Mouse (Mus musculus): Measurements from ENCODE around the gene Nlgn1. TPM values are rescaled to one million over a fixed set of nuclear protein-coding genes. Genes with fewer than 3 reads are reported as not detected.

The Nlgn1 gene
- polyA plus RNA-seq, 1 experiment from 2014 or later, result 24.7 TPM

DNA sequence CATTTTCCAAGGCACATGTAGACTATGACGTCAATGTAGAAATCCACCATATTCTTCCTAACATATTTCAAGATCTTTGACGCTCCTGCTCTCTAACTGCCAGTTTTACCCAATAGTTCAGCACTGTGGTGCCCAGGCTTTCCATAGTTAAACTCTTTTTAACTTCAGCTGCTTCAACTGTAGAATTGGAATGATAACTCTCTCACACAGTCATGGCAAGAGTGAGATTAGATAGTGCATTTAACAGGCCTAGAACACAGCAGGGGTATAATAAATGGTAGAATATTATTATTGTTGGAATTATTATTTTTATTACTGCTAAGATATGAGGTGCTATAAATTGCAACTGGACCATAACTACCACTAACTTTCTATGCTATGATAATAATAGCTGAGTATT, 574.4 kb downstream of the Nlgn1 start:
- WGBS, result 90% methylated on average over 2 of the region's 2 CpGs
- Histone ChIP-seq H3K36me3 (no peaks in the 10 kb centered on the region), H3K9me3 (no peaks in the 10 kb centered on the region), H3K27me3 (no peaks in the 10 kb centered on the region), H3K4me1 (replicated peaks) (no peaks in the 10 kb centered on the region), H3K4me3 (no peak overlapping the region), H3K27ac (replicated peaks) (no peak overlapping the region), H3K9ac (no peak overlapping the region), H3K4me2 (no peak overlapping the region)
- no peak for ATAC-seq (ENCODE audit: low FRiP score, low read depth)

DNA sequence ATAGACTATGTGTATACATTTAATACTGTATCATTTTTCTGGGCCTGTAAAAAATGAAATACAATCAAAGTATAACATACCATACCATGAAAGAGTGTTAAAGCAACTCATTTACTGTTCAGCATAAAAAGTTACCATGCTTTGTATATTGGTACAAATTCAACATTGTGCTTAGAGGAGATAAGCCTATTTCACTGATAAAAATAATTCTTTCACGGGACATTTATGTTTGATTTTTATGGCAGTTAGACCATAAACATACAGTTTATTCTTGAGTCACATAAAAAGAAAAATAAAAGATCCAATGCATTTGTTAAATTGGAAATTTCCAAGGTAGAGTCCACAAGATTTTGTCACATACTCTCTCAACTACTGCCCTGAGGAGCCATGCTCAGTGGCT, 608.1 kb downstream of the Nlgn1 start:
- WGBS, result 94% methylated on average over 1 of the region's 1 CpGs
- ATAC-seq (ENCODE audit: low FRiP score, low read depth), result no peak

GRCm38 (mm10) chr3:25721464-25721863, 610.8 kb downstream of the Nlgn1 start:
- Histone ChIP-seq H3K4me3 (no peak overlapping the region), H3K4me2 (no peak overlapping the region), H3K4me1 (replicated peaks) (no peaks in the 10 kb centered on the region), H3K27me3 (no peaks in the 10 kb centered on the region), H3K9ac (no peak overlapping the region), H3K9me3 (no peaks in the 10 kb centered on the region), H3K27ac (replicated peaks) (no peak overlapping the region), H3K36me3 (no peaks in the 10 kb centered on the region)
- 75% methylated on average over 5 of the region's 5 CpGs for WGBS
- no peak for ATAC-seq (ENCODE audit: low FRiP score, low read depth)

More for the DNA sequence above, 608.1 kb downstream of the Nlgn1 start:
- no peaks in the 10 kb centered on the region for H3K27me3 ChIP-seq
- H3K4me2 ChIP-seq, result no peak overlapping the region
- H3K9me3 ChIP-seq, result no peaks in the 10 kb centered on the region
- H3K9ac ChIP-seq, result no peak overlapping the region
- no peaks in the 10 kb centered on the region for H3K36me3 ChIP-seq
- H3K4me3 ChIP-seq, result no peak overlapping the region
- no peak overlapping the region for H3K27ac ChIP-seq (replicated peaks)
- no peaks in the 10 kb centered on the region for H3K4me1 ChIP-seq (replicated peaks)

GRCm38 (mm10) chr3:25707380-25707779, 624.9 kb downstream of the Nlgn1 start:
- H3K4me3 ChIP-seq, result no peak overlapping the region
- H3K4me1 ChIP-seq (replicated peaks), result no peaks in the 10 kb centered on the region
- no peaks in the 10 kb centered on the region for H3K27me3 ChIP-seq
- no peak overlapping the region for H3K27ac ChIP-seq (replicated peaks)
- ATAC-seq (ENCODE audit: low FRiP score, low read depth), result no peak
- WGBS, result 82% methylated on average over 2 of the region's 2 CpGs
- no peak overlapping the region for H3K4me2 ChIP-seq
- H3K9me3 ChIP-seq, result no peaks in the 10 kb centered on the region
- no peak overlapping the region for H3K9ac ChIP-seq
- H3K36me3 ChIP-seq, result no peaks in the 10 kb centered on the region

GRCm38 (mm10) chr3:25697231-25697630, 635.0 kb downstream of the Nlgn1 start:
- Histone ChIP-seq H3K27ac (replicated peaks) (no peak overlapping the region), H3K36me3 (no peaks in the 10 kb centered on the region), H3K9ac (no peak overlapping the region), H3K4me1 (replicated peaks) (no peaks in the 10 kb centered on the region; the same call in 1 of the 2 replicates), H3K9me3 (no peaks in the 10 kb centered on the region), H3K27me3 (no peaks in the 10 kb centered on the region), H3K4me2 (no peak overlapping the region), H3K4me3 (no peak overlapping the region)
- ATAC-seq (ENCODE audit: low FRiP score, low read depth), result no peak
- 73% methylated on average over 1 of the region's 1 CpGs for WGBS

DNA sequence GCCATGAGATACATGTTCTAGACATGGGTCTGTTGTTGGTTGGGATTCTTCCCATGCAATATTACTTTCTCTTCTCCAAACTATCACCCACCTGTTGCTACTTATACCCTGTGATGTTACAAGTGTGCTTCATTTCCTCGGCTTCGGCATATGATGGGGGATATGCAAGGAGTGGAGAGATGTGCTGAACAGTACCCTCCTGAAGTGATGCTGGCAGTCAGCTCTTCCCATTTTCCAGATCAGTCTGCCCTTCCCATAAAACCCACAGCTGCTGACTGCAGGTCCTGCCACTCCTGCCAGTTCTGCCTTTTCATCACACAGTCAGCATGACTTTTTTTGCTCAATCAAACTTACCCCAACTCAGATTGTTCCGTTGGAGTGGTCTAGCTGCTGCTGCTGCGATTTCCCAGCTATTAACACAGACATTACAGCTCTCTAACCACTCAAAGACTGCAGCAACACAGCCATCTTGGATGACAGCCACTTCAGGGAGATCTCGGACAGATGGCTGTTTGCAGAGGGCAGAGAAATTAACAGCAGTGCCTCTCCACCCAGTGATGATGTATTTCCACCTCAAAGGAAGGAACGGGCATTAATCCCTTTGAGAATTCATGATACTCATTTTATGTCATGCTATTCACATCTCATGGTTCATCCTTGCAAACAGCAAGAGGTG, 643.3 kb downstream of the Nlgn1 start:
- H3K9ac ChIP-seq, result no peak overlapping the region
- no peak overlapping the region for H3K4me3 ChIP-seq
- WGBS, result 69% methylated on average over 6 of the region's 6 CpGs
- ATAC-seq (ENCODE audit: low FRiP score, low read depth), result peak; percentile 69; the same call in 1 of the 2 replicates
- no peaks in the 10 kb centered on the region for H3K9me3 ChIP-seq
- no peak overlapping the region for H3K27ac ChIP-seq (replicated peaks)
- no peak overlapping the region for H3K4me2 ChIP-seq
- no peaks in the 10 kb centered on the region for H3K4me1 ChIP-seq (replicated peaks)
- no peaks in the 10 kb centered on the region for H3K36me3 ChIP-seq
- no peaks in the 10 kb centered on the region for H3K27me3 ChIP-seq

- ATAC-seq (ENCODE audit: low FRiP score, low read depth), result no peak
- H3K4me2 ChIP-seq, result no peak overlapping the region
- no peaks in the 10 kb centered on the region for H3K4me1 ChIP-seq (replicated peaks)
- no peak overlapping the region for H3K9ac ChIP-seq
- H3K9me3 ChIP-seq, result no peaks in the 10 kb centered on the region
- WGBS, result 96% methylated on average over 2 of the region's 2 CpGs
- H3K27ac ChIP-seq (replicated peaks), result no peak overlapping the region
- no peak overlapping the region for H3K4me3 ChIP-seq
- H3K36me3 ChIP-seq, result no peaks in the 10 kb centered on the region
- no peaks in the 10 kb centered on the region for H3K27me3 ChIP-seq
These were observed 648.6 kb downstream of the Nlgn1 start for GRCm38 (mm10) chr3:25683696-25684095.

DNA sequence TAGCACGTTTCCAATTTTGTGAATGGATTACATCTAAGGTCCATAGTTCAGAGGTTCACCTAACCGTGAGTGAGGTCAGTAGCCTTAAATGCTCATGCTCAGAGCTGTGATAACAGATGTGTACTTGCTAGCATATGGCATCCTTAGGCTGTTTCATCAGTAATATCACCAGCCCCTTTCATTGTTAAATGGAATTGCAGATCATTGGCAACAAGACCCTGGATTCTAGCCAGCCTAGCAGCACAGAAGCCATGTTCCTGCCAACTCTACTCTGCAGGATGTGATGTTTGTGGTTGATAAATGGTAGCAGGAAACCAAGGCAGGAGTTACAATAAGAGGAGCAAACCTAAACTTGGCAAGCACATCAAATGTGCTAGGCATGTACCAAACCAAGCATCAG, 652.9 kb downstream of the Nlgn1 start:
- no peaks in the 10 kb centered on the region for H3K36me3 ChIP-seq
- H3K4me3 ChIP-seq, result no peak overlapping the region
- peak; percentile 51; the same call in 1 of the 2 replicates for ATAC-seq (ENCODE audit: low FRiP score, low read depth)
- 71% methylated on average over 2 of the region's 2 CpGs for WGBS
- no peaks in the 10 kb centered on the region for H3K9me3 ChIP-seq
- H3K9ac ChIP-seq, result no peak overlapping the region
- H3K27ac ChIP-seq (replicated peaks), result no peak overlapping the region
- no peaks in the 10 kb centered on the region for H3K4me1 ChIP-seq (replicated peaks)
- H3K4me2 ChIP-seq, result no peak overlapping the region
- H3K27me3 ChIP-seq, result no peaks in the 10 kb centered on the region

DNA sequence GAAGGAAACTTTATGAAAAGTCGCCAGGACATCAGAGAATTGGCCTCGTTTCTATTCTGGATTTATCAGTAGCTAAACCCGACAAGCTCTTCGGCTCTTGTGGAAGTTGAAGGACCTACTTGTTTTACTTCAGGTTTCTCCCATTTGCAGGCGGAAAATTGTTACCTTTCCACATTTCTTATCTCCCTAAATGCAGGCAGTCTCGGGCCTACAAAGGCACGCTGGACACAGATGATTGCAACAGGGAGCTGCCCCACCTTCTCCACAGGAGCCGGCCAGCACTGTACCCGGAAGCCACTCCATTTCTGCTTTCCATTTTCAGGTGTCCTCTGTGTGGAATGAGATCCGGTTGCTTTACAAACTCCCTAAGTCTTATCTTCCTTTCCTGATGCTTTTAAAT, 656.4 kb downstream of the Nlgn1 start:
- 80% methylated on average over 10 of the region's 10 CpGs for WGBS
- no peaks in the 10 kb centered on the region for H3K36me3 ChIP-seq
- H3K4me1 ChIP-seq (replicated peaks), result peaks cover 6% of the 10 kb centered on the region; the same call in 1 of the 2 replicates

GRCm38 (mm10) chr3:25675069-25675468, 657.2 kb downstream of the Nlgn1 start:
- H3K9ac ChIP-seq, result no peak overlapping the region
- ATAC-seq (ENCODE audit: low FRiP score, low read depth), result no peak
- no peak overlapping the region for H3K27ac ChIP-seq (replicated peaks)
- 54% methylated on average over 3 of the region's 3 CpGs for WGBS
- H3K4me1 ChIP-seq (replicated peaks), result peaks cover 6% of the 10 kb centered on the region; the same call in 1 of the 2 replicates
- no peaks in the 10 kb centered on the region for H3K27me3 ChIP-seq
- no peaks in the 10 kb centered on the region for H3K9me3 ChIP-seq
- H3K4me2 ChIP-seq, result no peak overlapping the region
- no peak overlapping the region for H3K4me3 ChIP-seq
- H3K36me3 ChIP-seq, result no peaks in the 10 kb centered on the region

More for the DNA sequence above, 656.4 kb downstream of the Nlgn1 start:
- H3K9me3 ChIP-seq, result no peaks in the 10 kb centered on the region
- no peak overlapping the region for H3K9ac ChIP-seq
- no peak overlapping the region for H3K27ac ChIP-seq (replicated peaks)
- H3K4me2 ChIP-seq, result no peak overlapping the region
- no peak overlapping the region for H3K4me3 ChIP-seq
- no peaks in the 10 kb centered on the region for H3K27me3 ChIP-seq
- no peak for ATAC-seq (ENCODE audit: low FRiP score, low read depth)

DNA sequence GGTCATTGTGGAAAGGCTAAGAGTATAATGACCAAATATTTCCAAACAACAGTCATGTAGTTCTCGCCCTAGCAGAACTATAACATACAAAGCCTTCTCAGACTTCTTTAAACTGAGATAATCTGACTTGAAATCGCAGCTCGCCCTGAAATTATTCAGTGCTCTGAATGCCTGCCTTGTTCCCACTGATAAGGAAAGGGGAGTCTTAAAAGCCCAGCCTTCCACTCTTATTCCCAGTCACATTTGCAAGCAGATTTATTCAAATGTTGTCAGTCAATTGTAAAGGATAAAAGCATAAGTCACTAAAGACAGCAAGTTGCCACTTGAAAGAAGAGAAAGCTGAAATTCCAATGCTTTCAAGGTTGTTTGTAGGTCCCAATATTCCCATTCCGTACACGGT, 658.9 kb downstream of the Nlgn1 start:
- H3K9ac ChIP-seq, result no peak overlapping the region
- H3K9me3 ChIP-seq, result no peaks in the 10 kb centered on the region
- H3K36me3 ChIP-seq, result no peaks in the 10 kb centered on the region
- no peak overlapping the region for H3K4me2 ChIP-seq
- H3K27me3 ChIP-seq, result no peaks in the 10 kb centered on the region
- WGBS, result 43% methylated on average over 5 of the region's 5 CpGs
- H3K4me1 ChIP-seq (replicated peaks), result peaks cover 6% of the 10 kb centered on the region; the same call in 1 of the 2 replicates
- no peak overlapping the region for H3K4me3 ChIP-seq
- peak overlapping the region; percentile 55; the same call in 1 of the 2 replicates for H3K27ac ChIP-seq (replicated peaks)
- no peak for ATAC-seq (ENCODE audit: low FRiP score, low read depth)

DNA sequence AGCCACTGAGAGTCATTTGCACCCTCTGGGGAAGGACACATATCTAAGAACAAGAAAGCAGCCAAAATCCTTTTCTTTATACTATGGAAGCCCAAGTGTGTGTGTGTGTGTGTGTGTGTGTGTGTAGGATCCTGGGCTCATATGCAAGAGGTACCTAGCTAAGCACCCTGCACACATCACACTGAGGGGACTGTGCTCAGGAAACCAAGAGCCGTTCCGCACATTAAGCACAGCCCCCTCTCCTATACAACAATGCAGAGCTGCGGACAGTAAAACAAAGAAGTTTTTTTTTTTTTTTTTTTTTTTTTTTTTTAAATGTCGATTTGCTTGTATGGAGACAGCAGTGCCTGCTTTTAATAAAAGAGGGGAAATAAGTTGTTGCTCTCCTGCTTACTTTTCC, 659.5 kb downstream of the Nlgn1 start:
- no peak for ATAC-seq (ENCODE audit: low FRiP score, low read depth)
- Histone ChIP-seq H3K4me2 (no peak overlapping the region), H3K36me3 (no peaks in the 10 kb centered on the region), H3K4me1 (replicated peaks) (peaks cover 6% of the 10 kb centered on the region; the same call in 1 of the 2 replicates), H3K27me3 (no peaks in the 10 kb centered on the region), H3K9ac (no peak overlapping the region), H3K9me3 (no peaks in the 10 kb centered on the region), H3K4me3 (no peak overlapping the region), H3K27ac (replicated peaks) (no peak overlapping the region)
- 46% methylated on average over 4 of the region's 4 CpGs for WGBS

DNA sequence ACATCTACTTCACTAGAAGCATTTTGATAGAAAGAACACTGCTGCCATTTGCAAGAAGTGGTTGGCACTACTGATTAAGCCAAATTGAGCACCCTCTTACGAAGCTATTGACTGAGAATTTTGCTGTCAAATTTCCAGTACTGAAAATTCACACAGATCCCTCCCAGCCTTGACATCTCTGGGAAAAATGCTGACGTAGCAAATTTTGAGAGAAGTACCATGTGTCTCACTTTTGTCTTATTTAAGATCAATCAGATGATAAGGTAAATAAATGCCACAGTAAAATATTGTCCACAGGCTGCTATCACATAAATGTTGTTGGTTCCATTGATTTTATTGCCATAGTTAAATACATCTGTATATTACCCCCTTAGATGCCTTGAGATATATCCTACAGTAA, 668.8 kb downstream of the Nlgn1 start:
- H3K4me2 ChIP-seq, result no peak overlapping the region
- 88% methylated on average over 2 of the region's 2 CpGs for WGBS
- ATAC-seq (ENCODE audit: low FRiP score, low read depth), result no peak
- H3K27ac ChIP-seq (replicated peaks), result no peak overlapping the region
- no peaks in the 10 kb centered on the region for H3K27me3 ChIP-seq
- H3K9ac ChIP-seq, result no peak overlapping the region
- H3K36me3 ChIP-seq, result no peaks in the 10 kb centered on the region
- no peaks in the 10 kb centered on the region for H3K9me3 ChIP-seq
- no peaks in the 10 kb centered on the region for H3K4me1 ChIP-seq (replicated peaks)
- H3K4me3 ChIP-seq, result no peak overlapping the region
